Mouse (Mus musculus): ENCODE measurements around the gene Dpm1.

DNA sequence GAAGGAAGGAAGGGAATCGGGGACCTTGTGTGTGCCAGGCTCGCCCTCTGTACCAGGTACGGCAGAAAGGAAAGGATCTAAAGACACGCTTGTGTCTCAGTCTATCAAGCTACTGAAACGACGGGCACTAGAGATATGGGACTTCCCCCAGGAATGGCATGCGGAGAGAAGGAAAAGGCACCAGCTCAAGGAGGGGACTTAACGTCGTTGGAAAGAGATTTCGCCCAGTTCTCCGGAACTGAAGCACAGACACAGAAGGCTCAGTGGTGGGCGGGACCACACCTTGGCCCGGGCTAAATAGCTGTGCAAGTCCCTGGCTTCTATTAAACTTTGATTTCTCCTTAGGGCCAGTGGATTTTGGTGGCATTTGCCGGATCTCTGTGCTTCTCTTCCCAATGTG is 68.4 kb downstream of the Dpm1 start:
- TF ChIP-seq CTCF (IDR thresholded peaks at IDR 0.05; ENCODE audit: low read depth, low read length) (no peak), POLR2A (IDR thresholded peaks at IDR 0.05; ENCODE audit: insufficient read depth, low read length) (no peak), EP300 (IDR thresholded peaks at IDR 0.05; ENCODE audit: insufficient read depth, low read depth, low read length) (no peak)
